Mouse (Mus musculus) CH12.LX (cell line): ENCODE measurements around the gene Sctr.

Experiments used
- CTCF ChIP-seq, 2 experiments: IDR thresholded peaks in 1 of 2; conservative IDR thresholded peaks in 1 of 2; 2 replicates each; pipeline ENCODE4 v1.5.1; 2011 to 2012; ENCODE audit warnings: low read depth in 2 of 2, low read length in 2 of 2, improper control_type of control experiment in 1 of 2, inconsistent platforms in 1 of 2, mild to moderate bottlenecking in 1 of 2, moderate library complexity in 1 of 2
- EP300 ChIP-seq: IDR thresholded peaks from 2 replicates; pipeline ENCODE4 v1.6.1; 2011; ENCODE audit warnings: low read length, improper control_type of control experiment
- MAFK ChIP-seq: IDR thresholded peaks from 2 replicates; pipeline ENCODE4 v1.6.1; 2011; ENCODE audit warnings: low read length, improper control_type of control experiment; ENCODE audit not compliant: insufficient replicate concordance
- POLR2A ChIP-seq: IDR thresholded peaks from 2 replicates; pipeline ENCODE4 v1.6.1; 2011; ENCODE audit warnings: low read depth, mild to moderate bottlenecking, improper control_type of control experiment, low read length
- RCOR1 ChIP-seq: conservative IDR thresholded peaks from 2 replicates; pipeline ENCODE4 v1.6.1; 2012; ENCODE audit warnings: low read depth, mild to moderate bottlenecking, inconsistent platforms, low read length, improper control_type of control experiment
- USF2 ChIP-seq: conservative IDR thresholded peaks from 2 replicates; pipeline ENCODE4 v1.6.1; 2011; ENCODE audit warnings: low read depth, low read length, improper control_type of control experiment
- ZKSCAN1 ChIP-seq: IDR thresholded peaks from 2 replicates; pipeline ENCODE4 v1.6.1; 2012; ENCODE audit warnings: low read depth, inconsistent platforms, low read length, improper control_type of control experiment, borderline replicate concordance

GRCm38 (mm10) chr1:120111766-120112165 lies 105.1 kb downstream of the Sctr start:
- TF ChIP-seq EP300 (no peak), RCOR1 (no peak), CTCF (conservative IDR thresholded peaks at IDR 0.05 in 1 of 2, IDR thresholded peaks at IDR 0.05 in 1 of 2; ENCODE audit: low read depth in 2 of 2, low read length in 2 of 2) (no peak), POLR2A (no peak), ZKSCAN1 (no peak), MAFK (no peak), USF2 (no peak)
